Mouse (Mus musculus): ENCODE results near the gene Thbs4. TPM values are rescaled to one million over a fixed set of nuclear protein-coding genes. Genes with fewer than 3 reads are reported as not detected.
A peak's percentile ranks its signal among the peaks of the same experiment; 100 is the strongest.

Thbs4 gene
- polyA plus RNA-seq, 1 experiment from 2014 or later: 1.6 TPM

DNA sequence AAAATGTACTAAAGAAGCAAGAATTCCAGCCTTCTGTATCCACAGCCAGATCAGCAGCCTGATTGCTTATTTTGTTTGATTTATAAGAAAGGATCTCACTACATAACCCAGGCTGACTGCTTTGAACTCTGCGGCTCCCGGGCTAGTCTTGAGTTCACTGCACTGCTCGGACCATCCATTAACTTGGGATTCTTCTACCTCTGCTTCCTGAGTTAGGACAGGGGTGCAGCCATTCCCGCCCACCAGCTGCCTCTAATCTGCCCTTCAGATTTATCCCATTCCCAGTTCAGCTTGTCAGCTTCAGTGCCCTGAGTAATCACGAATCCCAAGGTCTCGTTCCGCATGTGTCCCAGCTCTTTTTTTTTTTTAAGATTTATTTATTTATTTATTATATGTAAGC is 90.4 kb downstream of the Thbs4 start:
- no peak overlapping the region for H3K4me2 ChIP-seq (ENCODE audit: low read length)
- no peak overlapping the region for H3K9ac ChIP-seq (ENCODE audit: low read depth, low read length)
- no peaks in the 10 kb centered on the region for H3K27me3 ChIP-seq (ENCODE audit: control insufficient read depth, insufficient read depth, low read depth, low read length)
- no peaks in the 10 kb centered on the region for H3K4me1 ChIP-seq (ENCODE audit: control insufficient read depth, insufficient read depth, low read length)
- no peak for ATAC-seq
- no peaks in the 10 kb centered on the region for H3K9me3 ChIP-seq (replicated peaks; ENCODE audit: control insufficient read depth, low read length, poor library complexity, severe bottlenecking)
- H3K36me3 ChIP-seq (ENCODE audit: control insufficient read depth, insufficient read depth, low read length): peaks cover 9% of the 10 kb centered on the region; the same call in 1 of the 2 replicates
- H3K27ac ChIP-seq (ENCODE audit: low read length): no peak overlapping the region
- H3K4me3 ChIP-seq (ENCODE audit: low read depth, low read length): no peak overlapping the region
- 47% methylated on average over 7 of the region's 7 CpGs for WGBS

DNA sequence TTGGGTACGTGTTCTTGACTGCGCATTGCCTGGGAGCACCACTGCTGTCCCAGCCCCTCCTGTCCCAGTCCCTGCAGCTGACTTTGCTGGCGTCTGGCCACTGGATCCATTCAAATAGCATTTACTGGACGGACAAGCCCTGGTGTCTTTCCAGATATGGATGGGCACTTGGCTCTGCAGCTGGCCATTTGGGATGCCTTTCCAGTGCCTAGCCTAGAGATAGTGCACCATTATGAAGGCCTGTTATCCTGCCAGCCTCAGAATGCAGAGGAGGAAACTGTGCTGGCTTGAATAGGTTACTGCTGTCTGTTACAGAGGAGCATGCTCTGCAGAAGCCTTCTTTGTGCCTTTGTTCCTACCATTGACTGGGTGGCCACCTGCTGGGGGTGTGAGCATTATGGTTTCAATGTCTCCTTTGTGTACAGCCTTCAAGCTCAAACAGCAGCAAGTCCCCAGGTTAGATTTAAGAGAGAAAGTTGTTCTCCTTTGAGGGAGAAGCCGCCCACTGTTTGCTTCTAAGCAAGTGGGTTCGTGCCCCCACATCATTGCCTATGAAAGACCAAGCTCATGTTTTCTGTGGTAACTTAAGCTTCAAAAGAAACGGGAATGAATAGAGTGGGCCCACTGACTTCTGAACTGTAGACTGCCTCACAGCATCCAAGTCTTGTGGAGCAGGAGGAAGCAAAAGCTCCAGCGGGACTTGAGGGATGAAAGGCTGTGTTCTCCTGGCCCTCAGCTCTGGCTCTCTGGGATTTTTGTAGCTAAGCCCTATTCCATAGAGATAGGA is 91.2 kb downstream of the Thbs4 start:
- WGBS: 25% methylated on average over 8 of the region's 8 CpGs
- H3K4me1 ChIP-seq (ENCODE audit: control insufficient read depth, insufficient read depth, low read length): no peaks in the 10 kb centered on the region
- H3K9me3 ChIP-seq (replicated peaks; ENCODE audit: control insufficient read depth, low read length, poor library complexity, severe bottlenecking): no peaks in the 10 kb centered on the region
- H3K36me3 ChIP-seq (ENCODE audit: control insufficient read depth, insufficient read depth, low read length): 0 out of 2 replicates have a peak, but pooled peaks cover 7% of the 10 kb centered on the region
- ATAC-seq: peak; percentile 84
- H3K4me2 ChIP-seq (ENCODE audit: low read length): no peak overlapping the region
- no peak overlapping the region for H3K27ac ChIP-seq (ENCODE audit: low read length)
- no peak overlapping the region for H3K4me3 ChIP-seq (ENCODE audit: low read depth, low read length)
- H3K9ac ChIP-seq (ENCODE audit: low read depth, low read length): no peak overlapping the region
- no peaks in the 10 kb centered on the region for H3K27me3 ChIP-seq (ENCODE audit: control insufficient read depth, insufficient read depth, low read depth, low read length)

- no peak overlapping the region for H3K4me3 ChIP-seq (ENCODE audit: low read depth, low read length)
- no peak for ATAC-seq
- 73% methylated on average over 5 of the region's 5 CpGs for WGBS
- H3K27me3 ChIP-seq (ENCODE audit: control insufficient read depth, insufficient read depth, low read depth, low read length): no peaks in the 10 kb centered on the region
- H3K4me1 ChIP-seq (ENCODE audit: control insufficient read depth, insufficient read depth, low read length): no peaks in the 10 kb centered on the region
- no peak overlapping the region for H3K27ac ChIP-seq (ENCODE audit: low read length)
- H3K4me2 ChIP-seq (ENCODE audit: low read length): no peak overlapping the region
- H3K9ac ChIP-seq (ENCODE audit: low read depth, low read length): no peak overlapping the region
- H3K9me3 ChIP-seq (replicated peaks; ENCODE audit: control insufficient read depth, low read length, poor library complexity, severe bottlenecking): no peaks in the 10 kb centered on the region
- 0 out of 2 replicates have a peak, but pooled peaks cover 3% of the 10 kb centered on the region for H3K36me3 ChIP-seq (ENCODE audit: control insufficient read depth, insufficient read depth, low read length)
Measured at GRCm38 (mm10) chr13:92702035-92702434, 92.6 kb downstream of the Thbs4 start.

Other genes starting within 250 kb of the Thbs4 start
- gene Spz1, start 218.6 kb downstream of the Thbs4 start, polyA plus RNA-seq (2015; fragmentation: Nextera tagmentation; extraction: Ambion mirVana): not detected in 2 replicates
- gene Serinc5, start 183.7 kb downstream of the Thbs4 start, polyA plus RNA-seq (2015; fragmentation: Nextera tagmentation; extraction: Ambion mirVana): 18.4 and 19.3 TPM in 2 replicates
- gene Mtx3, start 49.9 kb upstream of the Thbs4 start, polyA plus RNA-seq (2015; fragmentation: Nextera tagmentation; extraction: Ambion mirVana): 3.7 and 4.3 TPM in 2 replicates

Measured in midbrain, embryonic 16.5 days (tissue).